Mouse (Mus musculus): ENCODE data around the gene Gm47969.
"Not testable (repeated sequence)": the region's sequence is repeated elsewhere in the genome, so short reads cannot be mapped to it uniquely, and the experiment has no call there.

Gene Gm47969

GRCm38 (mm10) chr1:83044882-83045427 lies at the start of gene Gm47969:
TSS of gene Gm47969 (plus strand) at chr1:83044932.
- no peak for DNase-seq (ENCODE audit: low read depth, low spot score)

GRCm38 (mm10) chr1:83000306-83000705 lies 44.4 kb upstream of the Gm47969 start, which contains the start of gene Gm47959:
TSS of gene Gm47959 (plus strand) at chr1:83000548.
- not testable (repeated sequence) for DNase-seq (ENCODE audit: low read depth, low spot score)

GRCm38 (mm10) chr1:83006218-83007179 lies 38.2 kb upstream of the Gm47969 start:
- DNase-seq (ENCODE audit: low read depth, low spot score) = no peak

GRCm38 (mm10) chr1:83007471-83007870 lies 37.3 kb upstream of the Gm47969 start:
- no peak for DNase-seq (ENCODE audit: low read depth, low spot score)

GRCm38 (mm10) chr1:83014477-83014876 lies 30.3 kb upstream of the Gm47969 start:
- DNase-seq (ENCODE audit: low read depth, low spot score) = no peak

- no peak for DNase-seq (ENCODE audit: low read depth, low spot score)
Measured at GRCm38 (mm10) chr1:83015329-83015879, 29.3 kb upstream of the Gm47969 start.

GRCm38 (mm10) chr1:83016556-83016955 lies 28.2 kb upstream of the Gm47969 start:
- no peak for DNase-seq (ENCODE audit: low read depth, low spot score)

GRCm38 (mm10) chr1:83031950-83032349 lies 12.8 kb upstream of the Gm47969 start:
- DNase-seq (ENCODE audit: low read depth, low spot score) = no peak

- no peak for DNase-seq (ENCODE audit: low read depth, low spot score)
Measured at GRCm38 (mm10) chr1:83032508-83032907, 12.2 kb upstream of the Gm47969 start.

- no peak for DNase-seq (ENCODE audit: low read depth, low spot score)
Measured at GRCm38 (mm10) chr1:83034509-83034908, 10.2 kb upstream of the Gm47969 start.

DNA sequence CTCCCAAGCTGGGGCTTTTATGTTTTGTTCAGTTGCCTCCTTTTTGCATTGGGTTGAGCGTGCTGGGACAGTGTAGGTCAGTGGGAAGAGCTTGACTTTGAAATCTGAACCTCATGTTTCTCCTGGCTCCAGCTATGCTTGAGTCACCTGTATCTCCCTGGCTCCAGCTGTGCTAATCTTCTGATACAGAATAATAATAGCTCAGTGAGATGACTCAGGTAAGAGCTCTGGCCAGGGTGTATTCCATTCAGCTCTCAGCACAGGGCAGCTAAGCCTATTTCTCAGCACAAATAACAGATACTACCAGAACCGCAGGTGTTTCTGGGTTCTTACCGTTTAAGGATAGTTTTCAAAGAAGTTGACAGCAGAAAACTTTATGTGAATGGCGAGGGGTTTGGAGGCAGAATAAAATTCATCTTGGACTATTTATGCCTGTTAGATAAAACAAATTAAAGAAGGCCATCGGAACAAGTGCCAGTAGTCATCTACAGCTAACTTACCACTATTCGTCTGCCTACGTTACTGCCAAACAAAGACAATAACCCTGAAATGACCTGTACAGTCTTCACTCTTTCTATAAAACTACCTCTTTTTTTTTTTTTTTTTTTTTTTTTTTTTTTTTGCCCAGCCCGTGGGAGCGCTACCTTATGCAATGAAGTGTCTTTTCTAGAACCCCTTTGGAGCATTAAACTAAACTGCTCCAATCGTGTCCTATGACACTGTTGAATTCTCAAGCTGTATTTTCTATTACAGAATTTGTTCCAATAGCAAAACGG lies 7.7 kb upstream of the Gm47969 start:
- DNase-seq (ENCODE audit: low read depth, low spot score) = no peak

DNA sequence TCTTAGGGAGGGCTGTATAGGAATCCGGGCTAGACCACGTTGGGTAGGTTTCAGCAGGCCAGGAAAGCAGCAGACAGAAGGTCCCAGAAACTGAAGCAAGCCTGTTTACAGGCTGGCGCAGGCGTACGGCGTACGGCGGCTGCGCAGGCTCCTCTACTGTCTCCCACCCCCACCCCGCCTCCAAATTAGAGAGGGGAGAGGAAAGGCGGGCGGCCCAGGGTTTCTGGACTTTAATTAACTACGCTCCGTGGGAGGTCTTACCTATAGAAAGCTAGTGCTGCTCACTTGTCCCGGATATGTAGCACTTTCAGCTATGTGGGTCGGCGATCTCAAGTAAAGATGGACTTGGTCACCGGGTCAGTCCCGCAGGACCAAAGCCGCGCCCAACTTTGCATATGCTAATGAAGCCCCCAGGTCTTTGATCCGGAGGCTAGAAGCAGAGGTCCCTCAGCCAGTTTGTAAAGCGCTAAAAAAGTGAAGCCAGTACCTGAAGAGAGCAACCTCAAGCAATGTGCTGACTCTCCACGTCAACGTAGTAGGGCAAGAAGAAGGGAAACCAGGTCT lies 6.5 kb upstream of the Gm47969 start, which contains the start of gene Slc19a3:
Slc19a3 (minus strand) TSS at position 340 of the 564 bp plus-strand sequence.
- DNase-seq (ENCODE audit: low read depth, low spot score) = peak; percentile 41

GRCm38 (mm10) chr1:83039080-83039479 lies 5.7 kb upstream of the Gm47969 start:
- no peak for DNase-seq (ENCODE audit: low read depth, low spot score)

GRCm38 (mm10) chr1:83042380-83042779 lies 2.4 kb upstream of the Gm47969 start, which contains the start of gene Krtap28-10:
TSS of gene Krtap28-10 (minus strand) at chr1:83042480.
- no peak for DNase-seq (ENCODE audit: low read depth, low spot score)

- DNase-seq (ENCODE audit: low read depth, low spot score) = no peak
Measured at GRCm38 (mm10) chr1:83058481-83058880, 13.7 kb downstream of the Gm47969 start.

DNA sequence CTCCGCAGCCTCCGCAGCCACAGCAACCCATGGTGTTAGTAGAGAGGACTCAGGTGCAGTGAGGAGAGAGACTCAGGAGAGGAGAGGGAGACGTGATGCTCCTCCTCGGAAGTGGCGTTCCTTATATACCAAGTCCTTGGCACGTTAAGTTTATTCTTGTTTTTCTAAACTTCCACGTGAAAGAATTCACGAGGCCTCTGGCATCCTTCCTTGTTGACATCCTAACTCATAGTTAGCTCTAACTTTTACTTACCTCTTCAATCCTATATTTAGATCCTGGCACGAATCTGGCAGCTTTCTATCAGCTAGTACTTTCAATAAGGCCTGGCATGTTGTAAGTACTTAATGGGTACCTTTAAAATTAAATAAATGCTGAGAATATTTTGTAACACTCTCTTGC lies 14.5 kb downstream of the Gm47969 start, which contains the start of gene A030005K14Rik:
A030005K14Rik (minus strand) TSS at position 101 of the 400 bp plus-strand sequence.
- DNase-seq (ENCODE audit: low read depth, low spot score) = no peak

DNA sequence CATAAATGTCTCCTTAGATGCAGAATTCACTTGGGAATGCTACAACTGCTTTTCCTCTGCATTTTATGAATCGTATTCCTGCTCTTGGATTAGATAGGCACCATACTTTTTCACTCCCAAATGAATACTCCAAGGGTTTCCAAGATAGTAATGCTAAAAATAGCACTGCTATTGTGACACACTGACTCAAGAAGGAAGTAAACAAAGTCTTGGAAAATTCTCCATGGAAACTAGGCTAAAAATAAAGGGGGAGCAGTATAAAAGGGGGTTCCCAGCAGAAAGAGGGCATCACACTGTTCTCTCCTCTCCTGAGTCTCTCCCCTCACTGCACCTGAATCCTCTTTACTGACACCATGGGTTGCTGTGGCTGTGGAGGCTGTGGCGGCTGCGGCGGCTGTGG lies 15.9 kb downstream of the Gm47969 start, which contains the start of gene Krtap28-13:
Krtap28-13 (plus strand) TSS at position 288 of the 400 bp plus-strand sequence.
- no peak for DNase-seq (ENCODE audit: low read depth, low spot score)

- DNase-seq (ENCODE audit: low read depth, low spot score) = peak; percentile 53
Measured at GRCm38 (mm10) chr1:83064851-83065250, 20.1 kb downstream of the Gm47969 start.

DNA sequence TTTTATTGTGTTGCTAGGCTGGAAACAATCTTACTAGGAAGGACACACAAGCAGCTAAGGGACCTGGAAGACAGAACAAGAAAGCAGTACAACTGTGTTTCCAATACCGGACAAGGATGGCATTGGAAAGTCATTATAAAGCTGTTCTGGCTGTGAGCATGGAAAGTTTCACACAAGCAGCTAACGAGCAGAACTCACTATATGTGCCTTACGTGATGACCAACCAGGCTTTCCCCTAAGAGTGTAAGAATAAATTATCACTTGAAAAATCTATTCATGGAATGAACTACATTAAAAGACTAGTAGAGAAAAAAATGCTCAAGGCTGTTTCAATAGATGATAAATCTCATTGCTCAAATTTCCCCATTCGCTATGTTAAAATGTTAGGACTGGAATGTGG lies 21.8 kb downstream of the Gm47969 start:
- DNase-seq (ENCODE audit: low read depth, low spot score) = no peak

- DNase-seq (ENCODE audit: low read depth, low spot score) = no peak
Measured at GRCm38 (mm10) chr1:83067205-83067604, 22.5 kb downstream of the Gm47969 start.

Measured in forelimb bud, embryonic 11.5 days (tissue).